In genomic region chr5:134965852-134966821, GRCm38 (mm10) we compare ENCODE assay signal across 9 mouse cellular contexts. TPM values are rescaled to one million over a fixed set of nuclear protein-coding genes. Genes with fewer than 3 reads are reported as not detected.
DNase-seq lines count a peak whose midpoint lies in the region; ATAC-seq and TF ChIP-seq lines count a peak whose summit lies in the region.
"Had no signal": no experiment of that assay in that cellular context is flagged by ENCODE, and none has a peak within 500 bp of the region (broad histone marks: within the 10 kb centered on the region; RNA-seq: fewer than 3 reads in every experiment).

No protein-coding gene starts in this region.

- H3K4me3 ChIP-seq in E14TG2a.4 (replicated peaks; ENCODE audit: low read length), result peak overlapping the region; percentile 77
- H3K4me3 ChIP-seq in embryonic facial prominence, embryonic 12.5 days, result peak overlapping the region; percentile 26
- H3K4me3 ChIP-seq in heart, embryonic 14.5 days (ENCODE audit: control insufficient read depth in 1 of 2, insufficient read depth in 1 of 2, low read depth in 1 of 2, low read length in 2 of 2), result peak overlapping the region; percentile 17 to 26; a peak in 3 of 4 replicates
- peak overlapping the region; percentile 25 for H3K4me3 ChIP-seq in lung, embryonic 14.5 days (ENCODE audit: low read depth, low read length)
- peak overlapping the region; percentile 26 for H3K4me3 ChIP-seq in neural tube, embryonic 15.5 days (replicated peaks)

- peak overlapping the region; percentile 8; the same call in 1 of the 2 replicates for H3K9ac ChIP-seq in embryonic facial prominence, embryonic 12.5 days
- H3K9ac ChIP-seq in heart, embryonic 14.5 days (ENCODE audit: low read length), result peak overlapping the region; percentile 59
- no peak overlapping the region for H3K9ac ChIP-seq in lung, embryonic 14.5 days
- no peak overlapping the region for H3K9ac ChIP-seq in neural tube, embryonic 15.5 days (replicated peaks)

- no peaks in the 10 kb centered on the region for H3K9me3 ChIP-seq in E14TG2a.4 (ENCODE audit: low read length)
- no peaks in the 10 kb centered on the region for H3K9me3 ChIP-seq in embryonic facial prominence, embryonic 12.5 days
- no peaks in the 10 kb centered on the region for H3K9me3 ChIP-seq in heart, embryonic 14.5 days (ENCODE audit: control insufficient read depth, low read length)
- no peaks in the 10 kb centered on the region for H3K9me3 ChIP-seq in lung, embryonic 14.5 days (ENCODE audit: low read depth, low read length)
- no peaks in the 10 kb centered on the region for H3K9me3 ChIP-seq in neural tube, embryonic 15.5 days (replicated peaks)

- TF ChIP-seq CTCF in E14TG2a.4 (conservative IDR thresholded peaks at IDR 0.05; ENCODE audit: low read length), result no peak; the same call in 1 of the 2 replicates
- peak; percentile 46 for TF ChIP-seq CTCF in lung, embryonic 14.5 days (IDR thresholded peaks at IDR 0.05; ENCODE audit: low read depth)

- H3K36me3 ChIP-seq in E14TG2a.4 (ENCODE audit: insufficient read depth, low read length), result no peaks in the 10 kb centered on the region
- no peaks in the 10 kb centered on the region for H3K36me3 ChIP-seq in embryonic facial prominence, embryonic 12.5 days
- no peaks in the 10 kb centered on the region for H3K36me3 ChIP-seq in heart, embryonic 14.5 days (ENCODE audit: control insufficient read depth, insufficient read depth, low read length)
- H3K36me3 ChIP-seq in lung, embryonic 14.5 days (ENCODE audit: insufficient read depth), result no peaks in the 10 kb centered on the region
- H3K36me3 ChIP-seq in neural tube, embryonic 15.5 days, result no peaks in the 10 kb centered on the region

- H3K27ac ChIP-seq in embryonic facial prominence, embryonic 12.5 days, result no peak overlapping the region
- H3K27ac ChIP-seq in heart, embryonic 14.5 days (replicated peaks in 1 of 2; ENCODE audit: control insufficient read depth in 1 of 2, insufficient read depth in 1 of 2, low read depth in 2 of 2, low read length in 2 of 2), result no peak overlapping the region
- H3K27ac ChIP-seq in lung, embryonic 14.5 days (ENCODE audit: low read depth), result peak overlapping the region; percentile 67
- H3K27ac ChIP-seq in neural tube, embryonic 15.5 days (replicated peaks), result no peak overlapping the region

- peak; percentile 62; the same call in 1 of the 2 replicates for ATAC-seq in embryonic facial prominence, embryonic 12.5 days (ENCODE audit: insufficient number of reproducible peaks, insufficient read depth, low FRiP score, low TSS enrichment)
- ATAC-seq in heart, embryonic 14.5 days (ENCODE audit: insufficient number of reproducible peaks, insufficient read depth, low FRiP score, low read depth), result peak; percentile 41
- peak; percentile 76 for ATAC-seq in lung, embryonic 14.5 days (ENCODE audit: insufficient read depth)
- peak; percentile 70 for ATAC-seq in neural tube, embryonic 15.5 days (ENCODE audit: low FRiP score)

- H3K4me2 ChIP-seq in embryonic facial prominence, embryonic 12.5 days (replicated peaks), result peak overlapping the region; percentile 54
- H3K4me2 ChIP-seq in heart, embryonic 14.5 days (ENCODE audit: low read length), result peak overlapping the region; percentile 61
- peak overlapping the region; percentile 61 for H3K4me2 ChIP-seq in lung, embryonic 14.5 days
- H3K4me2 ChIP-seq in neural tube, embryonic 15.5 days, result peak overlapping the region; percentile 55

- H3K4me1 ChIP-seq in E14TG2a.4 (replicated peaks; ENCODE audit: low read depth, low read length), result peaks cover 81% of the 10 kb centered on the region
- H3K4me1 ChIP-seq in embryonic facial prominence, embryonic 12.5 days, result 0 out of 2 replicates have a peak, but pooled peaks cover 5% of the 10 kb centered on the region
- H3K4me1 ChIP-seq in heart, embryonic 14.5 days (ENCODE audit: control insufficient read depth in 2 of 2, insufficient read depth in 2 of 2, low read length in 2 of 2), result peaks cover 4 to 12% of the 10 kb centered on the region in 2 experiments; a peak in 3 of 4 replicates
- H3K4me1 ChIP-seq in lung, embryonic 14.5 days (ENCODE audit: insufficient read depth), result no peaks in the 10 kb centered on the region; the same call in 1 of the 2 replicates
- peaks cover 11% of the 10 kb centered on the region for H3K4me1 ChIP-seq in neural tube, embryonic 15.5 days

- H3K27me3 ChIP-seq in E14TG2a.4 (ENCODE audit: insufficient read depth, low read length), result no peaks in the 10 kb centered on the region
- no peaks in the 10 kb centered on the region for H3K27me3 ChIP-seq in embryonic facial prominence, embryonic 12.5 days
- peaks cover 8% of the 10 kb centered on the region; the same call in 1 of the 2 replicates for H3K27me3 ChIP-seq in heart, embryonic 14.5 days (ENCODE audit: control insufficient read depth, insufficient read depth, low read length)
- no peaks in the 10 kb centered on the region for H3K27me3 ChIP-seq in lung, embryonic 14.5 days (ENCODE audit: insufficient read depth, low read length)
- 0 out of 2 replicates have a peak, but pooled peaks cover 12% of the 10 kb centered on the region for H3K27me3 ChIP-seq in neural tube, embryonic 15.5 days (replicated peaks)

- DNase-seq in adrenal gland, adult 18-20 months (ENCODE audit: low spot score in 2 of 2), result peak; percentile 29 to 37
- DNase-seq in kidney, postnatal 10 days, result peak; percentile 60
- peak; percentile 83 for DNase-seq in lung, embryonic 14.5 days
- DNase-seq in adipocyte (ENCODE audit: low spot score), result no peak

- 3% methylated on average over 33 of the region's 33 CpGs for WGBS in embryonic facial prominence, embryonic 12.5 days
- 4% methylated on average over 32 of the region's 33 CpGs for WGBS in heart, embryonic 14.5 days
- WGBS in lung, embryonic 14.5 days, result 4% methylated on average over 33 of the region's 33 CpGs
- 4% methylated on average over 33 of the region's 33 CpGs for WGBS in neural tube, embryonic 15.5 days

RNA-seq across cellular contexts. Expression of gene Cldn4, which starts 19.4 kb away (rescaled TPM):
- not detected for total RNA-seq in adrenal gland, adult 18-20 months (2021)
- 11.8 and 14.6 TPM in 2 replicates for polyA plus RNA-seq in embryonic facial prominence, embryonic 12.5 days (2016; fragmentation: Nextera tagmentation; extraction: Ambion mirVana)
- polyA plus RNA-seq in heart, embryonic 14.5 days (2014; fragmentation: Nextera tagmentation; extraction: Ambion mirVana), result 0.85 TPM in 1 of 2 replicates, not detected in the other
- polyA plus RNA-seq in lung, embryonic 14.5 days (2014; fragmentation: Nextera tagmentation; extraction: Ambion mirVana), result 41.9 and 42.4 TPM in 2 replicates
- polyA plus RNA-seq in neural tube, embryonic 15.5 days (2015; fragmentation: Nextera tagmentation; extraction: Ambion mirVana), result 0.13 and 10.1 TPM in 2 replicates

RNA-seq across cellular contexts. Expression of gene Cldn3, which starts 19.9 kb away (rescaled TPM):
- under 1 TPM; 0.50 to 0.54 TPM for total RNA-seq in adrenal gland, adult 18-20 months (2021)
- polyA plus RNA-seq in embryonic facial prominence, embryonic 12.5 days (2016; fragmentation: Nextera tagmentation; extraction: Ambion mirVana), result 14.8 and 20.5 TPM in 2 replicates
- polyA plus RNA-seq in heart, embryonic 14.5 days (2014; fragmentation: Nextera tagmentation; extraction: Ambion mirVana), result 0.53 and 2.2 TPM in 2 replicates
- polyA plus RNA-seq in lung, embryonic 14.5 days (2014; fragmentation: Nextera tagmentation; extraction: Ambion mirVana), result 137 and 139 TPM in 2 replicates
- polyA plus RNA-seq in neural tube, embryonic 15.5 days (2015; fragmentation: Nextera tagmentation; extraction: Ambion mirVana), result 0.96 and 16.8 TPM in 2 replicates

RNA-seq across cellular contexts. Expression of gene Mettl27, which starts 34.0 kb away (rescaled TPM):
- 10 to 100 TPM; 23.1 to 23.6 TPM for total RNA-seq in adrenal gland, adult 18-20 months (2021)
- polyA plus RNA-seq in embryonic facial prominence, embryonic 12.5 days (2016; fragmentation: Nextera tagmentation; extraction: Ambion mirVana), result 21.7 and 21.8 TPM in 2 replicates
- 11.1 and 12.0 TPM in 2 replicates for polyA plus RNA-seq in heart, embryonic 14.5 days (2014; fragmentation: Nextera tagmentation; extraction: Ambion mirVana)
- polyA plus RNA-seq in lung, embryonic 14.5 days (2014; fragmentation: Nextera tagmentation; extraction: Ambion mirVana), result 23.0 and 23.9 TPM in 2 replicates
- 4.2 and 9.2 TPM in 2 replicates for polyA plus RNA-seq in neural tube, embryonic 15.5 days (2015; fragmentation: Nextera tagmentation; extraction: Ambion mirVana)

RNA-seq across cellular contexts. Expression of gene Abhd11, which starts 42.8 kb away (rescaled TPM):
- 10 to 100 TPM; 52.3 to 59.7 TPM for total RNA-seq in adrenal gland, adult 18-20 months (2021)
- 49.8 and 51.9 TPM in 2 replicates for polyA plus RNA-seq in embryonic facial prominence, embryonic 12.5 days (2016; fragmentation: Nextera tagmentation; extraction: Ambion mirVana)
- 72.1 and 74.9 TPM in 2 replicates for polyA plus RNA-seq in heart, embryonic 14.5 days (2014; fragmentation: Nextera tagmentation; extraction: Ambion mirVana)
- polyA plus RNA-seq in lung, embryonic 14.5 days (2014; fragmentation: Nextera tagmentation; extraction: Ambion mirVana), result 60.0 and 71.0 TPM in 2 replicates
- polyA plus RNA-seq in neural tube, embryonic 15.5 days (2015; fragmentation: Nextera tagmentation; extraction: Ambion mirVana), result 73.0 and 77.0 TPM in 2 replicates

RNA-seq across cellular contexts. Expression of gene Cldn13, which starts 50.8 kb away (rescaled TPM):
- not detected for total RNA-seq in adrenal gland, adult 18-20 months (2021)
- 2.4 and 2.9 TPM in 2 replicates for polyA plus RNA-seq in embryonic facial prominence, embryonic 12.5 days (2016; fragmentation: Nextera tagmentation; extraction: Ambion mirVana)
- 0.31 and 0.63 TPM in 2 replicates for polyA plus RNA-seq in heart, embryonic 14.5 days (2014; fragmentation: Nextera tagmentation; extraction: Ambion mirVana)
- polyA plus RNA-seq in lung, embryonic 14.5 days (2014; fragmentation: Nextera tagmentation; extraction: Ambion mirVana), result 0.39 TPM in 1 of 2 replicates, not detected in the other
- not detected in 2 replicates for polyA plus RNA-seq in neural tube, embryonic 15.5 days (2015; fragmentation: Nextera tagmentation; extraction: Ambion mirVana)
- total RNA-seq: heart, postnatal 14 days had no signal

Comparison
In these comparisons a context has a peak if more than half of its experiments do, and no peak if none do; other contexts are left out.
1. H3K4me3 ChIP-seq: peak in every context shown above with its lines; median percentile 77 in E14TG2a.4; 26 in embryonic facial prominence, embryonic 12.5 days; 26 in neural tube, embryonic 15.5 days; 25 in lung, embryonic 14.5 days; 22 in heart, embryonic 14.5 days.
2. H3K9ac ChIP-seq: peak in embryonic facial prominence, embryonic 12.5 days (single experiment) and heart, embryonic 14.5 days (single experiment); none in lung, embryonic 14.5 days (single experiment) and neural tube, embryonic 15.5 days (single experiment).
3. Peak in every context shown above with its lines, with median percentiles within 50 percentile points of each other: ATAC-seq and H3K4me2 ChIP-seq.